Mouse (Mus musculus): ENCODE data around the gene Psmb9. TPM values are rescaled to one million over a fixed set of nuclear protein-coding genes. Genes with fewer than 3 reads are reported as not detected.
A peak's percentile ranks its signal among the peaks of the same experiment; 100 is the strongest.

Gene Psmb9
- polyA plus RNA-seq, 1 experiment from 2014 or later: 0.57 TPM

- H3K4me2 ChIP-seq (replicated peaks): no peak overlapping the region
- 26% methylated on average over 12 of the region's 12 CpGs for WGBS
Measured at GRCm38 (mm10) chr17:34196491-34196890, 8.9 kb upstream of the Psmb9 start.

GRCm38 (mm10) chr17:34194723-34195122, 7.2 kb upstream of the Psmb9 start:
- H3K36me3 ChIP-seq: no peaks in the 10 kb centered on the region
- no peak overlapping the region for H3K27ac ChIP-seq
- H3K9ac ChIP-seq: no peak overlapping the region
- H3K4me1 ChIP-seq: peaks cover 10% of the 10 kb centered on the region
- H3K4me2 ChIP-seq (replicated peaks): no peak overlapping the region
- no peak overlapping the region for H3K4me3 ChIP-seq
- H3K9me3 ChIP-seq: no peaks in the 10 kb centered on the region
- no peak for ATAC-seq (ENCODE audit: low FRiP score, low read depth)
- peaks cover 90% of the 10 kb centered on the region for H3K27me3 ChIP-seq (replicated peaks)
- 89% methylated on average over 4 of the region's 4 CpGs for WGBS

More at GRCm38 (mm10) chr17:34196491-34196890, 8.9 kb upstream of the Psmb9 start:
- no peaks in the 10 kb centered on the region for H3K9me3 ChIP-seq
- peaks cover 10% of the 10 kb centered on the region for H3K4me1 ChIP-seq
- no peaks in the 10 kb centered on the region for H3K36me3 ChIP-seq
- no peak overlapping the region for H3K4me3 ChIP-seq
- no peak overlapping the region for H3K9ac ChIP-seq
- ATAC-seq (ENCODE audit: low FRiP score, low read depth): no peak
- H3K27me3 ChIP-seq (replicated peaks): peaks cover 84% of the 10 kb centered on the region
- H3K27ac ChIP-seq: no peak overlapping the region

GRCm38 (mm10) chr17:34193468-34193867, 5.9 kb upstream of the Psmb9 start:
- no peak for ATAC-seq (ENCODE audit: low FRiP score, low read depth)
- Histone ChIP-seq H3K27ac (no peak overlapping the region), H3K4me2 (replicated peaks) (no peak overlapping the region), H3K36me3 (no peaks in the 10 kb centered on the region), H3K9ac (no peak overlapping the region), H3K4me3 (no peak overlapping the region), H3K9me3 (no peaks in the 10 kb centered on the region), H3K27me3 (replicated peaks) (peaks cover 88% of the 10 kb centered on the region), H3K4me1 (peaks cover 10% of the 10 kb centered on the region)
- 49% methylated on average over 8 of the region's 8 CpGs for WGBS

GRCm38 (mm10) chr17:34192852-34193251, 5.3 kb upstream of the Psmb9 start:
- peaks cover 9% of the 10 kb centered on the region for H3K4me1 ChIP-seq
- no peaks in the 10 kb centered on the region for H3K9me3 ChIP-seq
- WGBS: 22% methylated on average over 16 of the region's 16 CpGs
- no peak overlapping the region for H3K4me3 ChIP-seq
- no peak overlapping the region for H3K9ac ChIP-seq
- ATAC-seq (ENCODE audit: low FRiP score, low read depth): no peak
- no peak overlapping the region for H3K4me2 ChIP-seq (replicated peaks)
- H3K27ac ChIP-seq: no peak overlapping the region
- H3K27me3 ChIP-seq (replicated peaks): peaks cover 88% of the 10 kb centered on the region
- H3K36me3 ChIP-seq: no peaks in the 10 kb centered on the region

- H3K27me3 ChIP-seq (replicated peaks): peaks cover 80% of the 10 kb centered on the region
- no peak overlapping the region for H3K27ac ChIP-seq
- 71% methylated on average over 6 of the region's 6 CpGs for WGBS
- H3K4me1 ChIP-seq: peaks cover 15% of the 10 kb centered on the region
- no peak overlapping the region for H3K9ac ChIP-seq
- H3K9me3 ChIP-seq: no peaks in the 10 kb centered on the region
- H3K4me2 ChIP-seq (replicated peaks): no peak overlapping the region
- H3K36me3 ChIP-seq: no peaks in the 10 kb centered on the region
- no peak for ATAC-seq (ENCODE audit: low FRiP score, low read depth)
- H3K4me3 ChIP-seq: no peak overlapping the region
Measured at GRCm38 (mm10) chr17:34188986-34189385, 1.4 kb upstream of the Psmb9 start.

- peaks cover 15% of the 10 kb centered on the region for H3K4me1 ChIP-seq
- no peaks in the 10 kb centered on the region for H3K9me3 ChIP-seq
- WGBS: 2% methylated on average over 20 of the region's 20 CpGs
- H3K27me3 ChIP-seq (replicated peaks): peaks cover 74% of the 10 kb centered on the region
- H3K36me3 ChIP-seq: no peaks in the 10 kb centered on the region
- H3K9ac ChIP-seq: peak overlapping the region; percentile 36
- H3K4me3 ChIP-seq: peak overlapping the region; percentile 35
- no peak overlapping the region for H3K27ac ChIP-seq
- peak overlapping the region; percentile 76 for H3K4me2 ChIP-seq (replicated peaks)
- no peak for ATAC-seq (ENCODE audit: low FRiP score, low read depth)
Measured at GRCm38 (mm10) chr17:34188010-34188409, 446 bp upstream of the Psmb9 start.

- Histone ChIP-seq H3K9me3 (no peaks in the 10 kb centered on the region), H3K9ac (peak overlapping the region; percentile 36; the same call in 1 of the 2 replicates), H3K27ac (no peak overlapping the region), H3K36me3 (no peaks in the 10 kb centered on the region), H3K4me1 (peaks cover 15% of the 10 kb centered on the region), H3K27me3 (replicated peaks) (peaks cover 62% of the 10 kb centered on the region), H3K4me3 (peak overlapping the region; percentile 35), H3K4me2 (replicated peaks) (peak overlapping the region; percentile 76)
- ATAC-seq (ENCODE audit: low FRiP score, low read depth): no peak
- 5% methylated on average over 14 of the region's 14 CpGs for WGBS
Measured at GRCm38 (mm10) chr17:34186885-34187260, 691 bp downstream of the Psmb9 start.

- no peak for ATAC-seq (ENCODE audit: low FRiP score, low read depth)
- Histone ChIP-seq H3K27ac (no peak overlapping the region), H3K4me1 (peaks cover 15% of the 10 kb centered on the region), H3K27me3 (replicated peaks) (peaks cover 55% of the 10 kb centered on the region), H3K4me3 (no peak overlapping the region), H3K9me3 (no peaks in the 10 kb centered on the region), H3K36me3 (no peaks in the 10 kb centered on the region), H3K4me2 (replicated peaks) (no peak overlapping the region), H3K9ac (no peak overlapping the region)
- 89% methylated on average over 9 of the region's 9 CpGs for WGBS
Measured at GRCm38 (mm10) chr17:34185526-34185925, 2.0 kb downstream of the Psmb9 start.

GRCm38 (mm10) chr17:34183564-34184219, 3.9 kb downstream of the Psmb9 start:
- WGBS: 81% methylated on average over 15 of the region's 15 CpGs
- Histone ChIP-seq H3K27me3 (replicated peaks) (peaks cover 39% of the 10 kb centered on the region), H3K9ac (no peak overlapping the region), H3K27ac (no peak overlapping the region), H3K4me1 (peaks cover 15% of the 10 kb centered on the region), H3K4me2 (replicated peaks) (no peak overlapping the region), H3K36me3 (no peaks in the 10 kb centered on the region), H3K9me3 (no peaks in the 10 kb centered on the region), H3K4me3 (no peak overlapping the region)
- ATAC-seq (ENCODE audit: low FRiP score, low read depth): no peak

GRCm38 (mm10) chr17:34179913-34180859, 7.4 kb downstream of the Psmb9 start:
- H3K4me1 ChIP-seq: no peaks in the 10 kb centered on the region
- peaks cover 7% of the 10 kb centered on the region; the same call in 1 of the 2 replicates for H3K9me3 ChIP-seq
- 75% methylated on average over 13 of the region's 13 CpGs for WGBS
- ATAC-seq (ENCODE audit: low FRiP score, low read depth): no peak
- no peaks in the 10 kb centered on the region for H3K36me3 ChIP-seq
- H3K4me2 ChIP-seq (replicated peaks): no peak overlapping the region
- no peak overlapping the region for H3K4me3 ChIP-seq
- no peak overlapping the region for H3K9ac ChIP-seq
- H3K27me3 ChIP-seq (replicated peaks): peaks cover 7% of the 10 kb centered on the region
- no peak overlapping the region for H3K27ac ChIP-seq

GRCm38 (mm10) chr17:34179019-34179418, 8.5 kb downstream of the Psmb9 start:
- Histone ChIP-seq H3K27me3 (replicated peaks) (peaks cover 4% of the 10 kb centered on the region), H3K4me2 (replicated peaks) (no peak overlapping the region), H3K4me3 (no peak overlapping the region), H3K27ac (no peak overlapping the region), H3K36me3 (no peaks in the 10 kb centered on the region), H3K9ac (no peak overlapping the region), H3K4me1 (no peaks in the 10 kb centered on the region), H3K9me3 (peaks cover 7% of the 10 kb centered on the region; the same call in 1 of the 2 replicates)
- WGBS: 71% methylated on average over 6 of the region's 6 CpGs
- ATAC-seq (ENCODE audit: low FRiP score, low read depth): no peak

- H3K27ac ChIP-seq: no peak overlapping the region
- ATAC-seq (ENCODE audit: low FRiP score, low read depth): no peak
- 71% methylated on average over 4 of the region's 4 CpGs for WGBS
Measured at GRCm38 (mm10) chr17:34177179-34177578, 10.4 kb downstream of the Psmb9 start.

More at GRCm38 (mm10) chr17:34177179-34177578, 10.4 kb downstream of the Psmb9 start:
- no peak overlapping the region for H3K4me3 ChIP-seq
- H3K36me3 ChIP-seq: no peaks in the 10 kb centered on the region
- peaks cover 7% of the 10 kb centered on the region; the same call in 1 of the 2 replicates for H3K9me3 ChIP-seq
- H3K4me1 ChIP-seq: no peaks in the 10 kb centered on the region
- H3K9ac ChIP-seq: no peak overlapping the region
- H3K4me2 ChIP-seq (replicated peaks): no peak overlapping the region
- H3K27me3 ChIP-seq (replicated peaks): no peaks in the 10 kb centered on the region
